Mouse (Mus musculus) ovary, adult 10 weeks (tissue): ENCODE results near the gene Cnot2. TPM values are rescaled to one million over a fixed set of nuclear protein-coding genes. Genes with fewer than 3 reads are reported as not detected.

Source experiments
- polyA plus RNA-seq: library from polyadenylated mRNA; stranded (reverse); fragments of 350-450 nt; fragmentation: Illumina TruSeq; extraction: RNeasy Lipid Tissue Mini Kit (QIAGEN cat#74804); gene quantifications from one replicate; pipeline ENCODE4 v1.2.3, GENCODE M21; 2014

Gene Cnot2
- 151 TPM for polyA plus RNA-seq

GRCm38 (mm10) chr10:116581369-116581718 lies at the start of gene Cnot2:
TSS of gene Cnot2 (minus strand) at chr10:116581511.

GRCm38 (mm10) chr10:116473759-116474549 lies 107.4 kb downstream of the Cnot2 start, which contains the start of gene Kcnmb4:
TSS of gene Kcnmb4 (minus strand) at chr10:116473878.

Other genes with a start within 250 kb of the Cnot2 start
- gene Kcnmb4, start 107.6 kb downstream of the Cnot2 start, polyA plus RNA-seq: 1.2 TPM